Mouse (Mus musculus) intestine, embryonic 15.5 days (tissue): ENCODE measurements around the gene Cd6. TPM values are rescaled to one million over a fixed set of nuclear protein-coding genes. Genes with fewer than 3 reads are reported as not detected.

Source experiments
- ATAC-seq: fragments of 200-750 bp; cut with Nextera tagmentation; 2 replicates; pipeline ENCODE4 v1.8.0; 2017; ENCODE audit warnings: moderate TSS enrichment, moderate library complexity
- H3K27ac ChIP-seq: fragments of 300-500 bp; sonication (generic); 2 replicates; pipeline ENCODE4 v1.5.1; 2015; ENCODE audit warnings: mild to moderate bottlenecking, inconsistent platforms
- H3K27me3 ChIP-seq: fragments of 300-500 bp; sonication (generic); replicated peaks from 2 replicates; pipeline ENCODE4 v1.6.1; 2015; ENCODE audit warnings: inconsistent platforms
- H3K36me3 ChIP-seq: fragments of 300-500 bp; sonication (generic); 2 replicates; pipeline ENCODE4 v1.6.1; 2015; ENCODE audit warnings: inconsistent platforms
- H3K4me1 ChIP-seq: fragments of 300-500 bp; sonication (generic); replicated peaks from 2 replicates; pipeline ENCODE4 v1.6.1; 2015; ENCODE audit warnings: inconsistent platforms
- H3K4me2 ChIP-seq: fragments of 300-500 bp; sonication (generic); replicated peaks from 2 replicates; pipeline ENCODE4 v1.6.1; 2015; ENCODE audit warnings: mild to moderate bottlenecking, inconsistent platforms
- H3K4me3 ChIP-seq: fragments of 300-500 bp; sonication (generic); replicated peaks from 2 replicates; pipeline ENCODE4 v1.5.1; 2015; ENCODE audit warnings: inconsistent platforms
- H3K9ac ChIP-seq: fragments of 300-500 bp; sonication (generic); 2 replicates; pipeline ENCODE4 v1.6.1; 2015; ENCODE audit warnings: inconsistent platforms
- H3K9me3 ChIP-seq: fragments of 300-500 bp; sonication (generic); 2 replicates; pipeline ENCODE4 v1.6.1; 2016; ENCODE audit warnings: inconsistent platforms
- WGBS: fragments of 180-500 bp; shearing (Covaris S2); methylation state at CpG from one replicate; pipeline ENCODE4 v1.1.7; 2015; 5-methylcytosine and 5-hydroxymethylcytosine counted together
- polyA plus RNA-seq: library from polyadenylated mRNA; unstranded; fragments of >200 nt; fragmentation: Nextera tagmentation; extraction: Ambion mirVana; gene quantifications from 2 replicates; pipeline ENCODE4 v1.2.1, GENCODE M21; 2015

Gene Cd6
- polyA plus RNA-seq = 0.19 and 0.57 TPM in 2 replicates

DNA sequence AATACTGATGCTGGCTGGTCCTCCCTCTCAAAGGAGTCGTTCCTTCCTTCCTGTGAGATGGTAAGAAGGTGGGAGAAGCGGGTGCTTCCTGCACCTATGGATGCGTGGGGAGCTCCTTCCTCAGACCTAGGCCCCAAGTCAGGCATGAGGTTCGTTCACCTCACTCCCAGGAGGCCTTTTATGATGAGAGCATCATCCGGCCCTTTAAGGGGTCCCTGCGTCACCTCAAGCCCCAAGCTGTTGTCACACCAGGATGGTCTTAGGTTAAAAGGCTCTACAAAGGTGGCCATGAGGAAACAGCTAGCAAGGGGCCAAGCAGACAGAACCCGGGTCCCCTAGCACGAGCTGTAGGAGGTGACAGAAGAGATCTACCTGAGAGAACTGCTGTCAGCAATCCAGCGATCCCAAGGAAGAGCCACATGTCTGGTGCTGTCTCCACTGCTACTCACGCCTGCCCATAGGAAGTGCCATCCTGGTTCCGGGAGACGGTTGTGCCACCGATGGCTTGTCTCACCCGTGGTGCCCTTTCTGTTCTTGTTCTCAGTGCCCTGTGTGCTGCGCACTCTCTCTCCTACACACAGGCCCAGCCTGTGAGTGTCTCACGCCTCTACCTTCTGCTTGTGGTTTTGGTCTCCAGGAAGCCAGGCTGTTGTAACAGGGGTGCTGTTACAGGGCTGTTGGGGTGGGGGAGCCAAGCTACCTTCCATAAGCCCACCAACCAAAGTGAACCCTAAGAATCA is at the start of gene Cd6:
Gene Cd6 (minus strand): TSS at position 623 of the 740 bp plus-strand sequence.
- no peaks in the 10 kb centered on the region for H3K9me3 ChIP-seq
- WGBS = 88% methylated on average over 16 of the region's 16 CpGs
- H3K27me3 ChIP-seq = no peaks in the 10 kb centered on the region; the same call in 1 of the 2 replicates
- ATAC-seq = no peak
- no peak within 1 kb of the TSS for H3K9ac ChIP-seq
- no peak within 1 kb of the TSS for H3K4me2 ChIP-seq
- H3K36me3 ChIP-seq = no peaks in the 10 kb centered on the region
- H3K27ac ChIP-seq = no peak within 1 kb of the TSS
- no peak within 1 kb of the TSS for H3K4me3 ChIP-seq
- H3K4me1 ChIP-seq = no peaks in the 10 kb centered on the region

DNA sequence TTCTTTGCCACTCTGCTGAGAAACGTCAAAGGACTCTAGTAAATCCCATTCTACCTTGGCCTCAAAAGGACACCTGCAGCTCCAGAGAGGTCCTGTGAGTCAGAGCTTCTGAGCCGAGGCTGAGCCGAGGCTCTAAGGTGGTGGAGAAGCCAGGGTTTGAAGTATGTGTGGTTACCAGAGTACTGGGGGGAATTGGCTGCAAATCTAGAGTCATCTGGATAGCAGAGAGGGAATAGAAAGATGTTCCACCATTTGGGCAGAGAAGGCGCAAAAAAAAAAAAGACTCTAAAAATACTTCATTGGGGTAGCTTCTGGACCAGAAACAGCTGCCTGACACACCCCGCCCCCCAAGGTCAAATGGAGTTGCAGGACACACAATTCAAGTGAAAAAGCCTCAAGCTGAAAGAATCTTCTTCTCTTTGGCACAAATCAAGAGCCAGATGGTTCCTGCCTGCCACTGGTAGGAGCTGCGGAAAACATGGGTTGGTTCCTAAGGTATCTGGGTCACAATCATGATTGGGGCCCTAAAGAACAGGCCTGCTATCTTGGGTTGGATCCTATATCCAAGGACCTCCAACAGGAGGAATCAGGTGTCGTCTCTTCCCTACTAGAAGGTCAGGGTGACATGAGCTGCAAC is 48.5 kb upstream of the Cd6 start:
- Histone ChIP-seq H3K9me3 (no peaks in the 10 kb centered on the region), H3K4me3 (no peak overlapping the region), H3K4me2 (no peak overlapping the region), H3K27me3 (no peaks in the 10 kb centered on the region), H3K4me1 (peaks cover 13% of the 10 kb centered on the region), H3K36me3 (peaks cover 4% of the 10 kb centered on the region; the same call in 1 of the 2 replicates), H3K27ac (no peak overlapping the region), H3K9ac (no peak overlapping the region)
- ATAC-seq = no peak
- 88% methylated on average over 7 of the region's 7 CpGs for WGBS

DNA sequence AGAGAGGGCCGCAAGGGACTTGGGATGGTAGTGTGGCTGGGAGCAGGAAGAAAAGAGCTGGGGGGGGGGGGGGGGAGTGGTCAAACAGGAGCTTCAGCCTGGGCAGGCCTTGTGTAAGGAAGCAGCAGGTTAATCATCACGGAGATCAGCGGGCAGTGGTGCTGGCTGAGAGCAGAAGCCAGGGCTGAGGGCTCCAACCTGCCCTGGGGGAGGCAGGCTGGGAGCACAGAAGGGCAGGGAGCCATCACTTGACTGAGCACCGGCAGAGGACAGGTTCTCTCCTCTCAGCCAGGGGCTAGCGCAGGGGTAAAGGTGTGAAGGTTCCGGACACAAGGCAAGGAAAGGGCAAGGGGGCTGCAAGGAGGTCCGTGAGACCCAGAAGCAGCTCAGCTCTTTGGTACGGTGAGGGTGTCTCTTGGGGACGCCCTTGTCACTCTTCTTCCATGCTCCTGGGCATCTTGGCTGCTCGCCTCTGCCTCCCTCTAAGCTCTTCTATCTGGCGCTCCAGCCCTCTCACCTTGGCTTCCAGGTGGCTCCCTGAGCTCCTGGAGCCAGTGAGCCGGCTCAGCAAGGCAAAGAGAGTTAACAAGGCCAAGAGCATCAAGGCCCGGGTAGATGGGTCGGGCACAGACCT is 41.6 kb upstream of the Cd6 start:
- H3K9me3 ChIP-seq = no peaks in the 10 kb centered on the region
- H3K4me1 ChIP-seq = peaks cover 14% of the 10 kb centered on the region
- H3K9ac ChIP-seq = no peak overlapping the region
- no peak overlapping the region for H3K4me3 ChIP-seq
- 72% methylated on average over 14 of the region's 14 CpGs for WGBS
- H3K4me2 ChIP-seq = no peak overlapping the region
- H3K36me3 ChIP-seq = peaks cover 20% of the 10 kb centered on the region; the same call in 1 of the 2 replicates
- no peaks in the 10 kb centered on the region for H3K27me3 ChIP-seq
- no peak overlapping the region for H3K27ac ChIP-seq
- ATAC-seq = no peak

GRCm38 (mm10) chr19:10870676-10871075 is 40.8 kb upstream of the Cd6 start:
- no peak overlapping the region for H3K9ac ChIP-seq
- no peak overlapping the region for H3K27ac ChIP-seq
- 88% methylated on average over 3 of the region's 3 CpGs for WGBS

GRCm38 (mm10) chr19:10869886-10870527 is 40.1 kb upstream of the Cd6 start, which contains the start of gene Tmem132a:
Gene Tmem132a, minus strand, starts transcription at chr19:10869940.
- Histone ChIP-seq H3K9ac (peak within 1 kb of the TSS; percentile 86), H3K9me3 (no peaks in the 10 kb centered on the region), H3K27me3 (no peaks in the 10 kb centered on the region), H3K27ac (peak within 1 kb of the TSS; percentile 76; the same call in 1 of the 2 replicates), H3K4me1 (peaks cover 14% of the 10 kb centered on the region), H3K4me2 (peak within 1 kb of the TSS; percentile 85), H3K4me3 (peak within 1 kb of the TSS; percentile 77), H3K36me3 (peaks cover 26% of the 10 kb centered on the region)
- WGBS = 3% methylated on average over 8 of the region's 8 CpGs
- ATAC-seq = peak; percentile 21

More at GRCm38 (mm10) chr19:10870676-10871075, 40.8 kb upstream of the Cd6 start:
- H3K27me3 ChIP-seq = no peaks in the 10 kb centered on the region
- peaks cover 20% of the 10 kb centered on the region; the same call in 1 of the 2 replicates for H3K36me3 ChIP-seq
- no peak for ATAC-seq
- no peaks in the 10 kb centered on the region for H3K9me3 ChIP-seq
- H3K4me3 ChIP-seq = no peak overlapping the region
- no peak overlapping the region for H3K4me2 ChIP-seq
- H3K4me1 ChIP-seq = peaks cover 14% of the 10 kb centered on the region

DNA sequence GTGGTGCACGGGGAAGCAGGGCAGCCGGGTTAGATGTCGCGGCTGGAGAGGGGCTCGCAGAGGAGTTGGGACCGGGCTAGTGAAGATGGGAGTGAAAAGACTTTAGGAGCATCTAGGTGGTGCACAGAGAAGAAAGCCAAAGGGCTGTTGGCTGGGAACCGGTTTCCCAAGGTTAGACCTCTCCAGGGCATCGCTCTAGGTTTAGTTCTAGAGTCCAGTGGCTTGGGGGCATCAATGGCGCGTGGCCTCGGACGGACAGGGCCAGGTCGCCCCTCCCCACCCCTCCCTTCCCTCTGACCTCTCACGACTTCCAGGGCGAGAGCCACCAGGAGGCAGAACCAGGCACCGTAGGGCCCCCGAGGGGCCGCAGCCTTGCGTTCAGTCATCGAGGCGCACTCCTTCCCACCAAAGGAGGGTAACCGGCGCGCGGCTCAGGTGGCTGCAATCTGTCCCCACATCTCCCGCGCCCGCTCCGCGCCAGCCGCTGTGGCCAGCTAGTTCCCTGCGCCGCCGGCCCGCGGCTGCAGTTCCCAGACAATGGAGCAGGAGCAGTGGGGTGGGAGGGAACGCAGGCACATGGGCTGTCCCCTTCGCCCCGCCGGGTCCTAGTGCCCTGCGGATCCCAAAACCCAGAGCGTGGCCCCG is 39.5 kb upstream of the Cd6 start:
- peak overlapping the region; percentile 77 for H3K4me3 ChIP-seq
- peak overlapping the region; percentile 86 for H3K9ac ChIP-seq
- ATAC-seq = peak; percentile 95
- WGBS = under 1% methylated on average over 43 of the region's 43 CpGs
- H3K4me2 ChIP-seq = peak overlapping the region; percentile 85
- peaks cover 14% of the 10 kb centered on the region for H3K4me1 ChIP-seq
- H3K27me3 ChIP-seq = no peaks in the 10 kb centered on the region
- H3K36me3 ChIP-seq = peaks cover 31% of the 10 kb centered on the region
- peak overlapping the region; percentile 76; the same call in 1 of the 2 replicates for H3K27ac ChIP-seq
- no peaks in the 10 kb centered on the region for H3K9me3 ChIP-seq

DNA sequence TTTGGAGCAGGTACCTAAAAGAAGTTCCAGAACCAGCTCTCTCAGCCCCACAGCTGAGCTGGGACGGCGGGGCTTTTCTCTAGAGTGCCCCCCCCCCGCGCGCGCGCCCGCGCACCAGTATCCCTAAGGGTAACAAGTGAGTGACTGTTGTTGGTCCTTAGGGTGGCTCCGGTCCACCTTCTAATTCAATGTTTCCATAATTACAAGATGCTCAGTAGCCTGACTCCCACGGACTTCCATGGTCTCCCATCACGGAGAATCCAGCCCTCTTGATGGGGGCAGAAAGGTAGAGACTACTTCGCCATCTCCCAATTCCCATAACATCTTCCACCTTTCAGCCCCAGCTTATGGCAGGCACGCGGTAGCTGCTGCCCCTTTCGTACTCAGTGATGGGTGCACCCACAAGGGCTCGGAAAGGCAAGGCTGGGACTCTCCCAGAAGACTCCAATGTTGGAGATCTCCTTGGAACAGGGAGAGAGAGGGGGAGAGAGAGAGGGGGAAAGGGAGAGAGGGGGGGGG is 38.8 kb upstream of the Cd6 start:
- ATAC-seq = peak; percentile 40
- H3K36me3 ChIP-seq = peaks cover 30% of the 10 kb centered on the region
- H3K9me3 ChIP-seq = no peaks in the 10 kb centered on the region
- H3K4me2 ChIP-seq = peak overlapping the region; percentile 85
- H3K9ac ChIP-seq = peak overlapping the region; percentile 86
- peaks cover 14% of the 10 kb centered on the region for H3K4me1 ChIP-seq
- under 1% methylated on average over 17 of the region's 17 CpGs for WGBS
- H3K4me3 ChIP-seq = peak overlapping the region; percentile 77
- H3K27ac ChIP-seq = 0 out of 2 replicates have a peak overlapping the region, but pooled peaks have one; percentile 22
- no peaks in the 10 kb centered on the region for H3K27me3 ChIP-seq

DNA sequence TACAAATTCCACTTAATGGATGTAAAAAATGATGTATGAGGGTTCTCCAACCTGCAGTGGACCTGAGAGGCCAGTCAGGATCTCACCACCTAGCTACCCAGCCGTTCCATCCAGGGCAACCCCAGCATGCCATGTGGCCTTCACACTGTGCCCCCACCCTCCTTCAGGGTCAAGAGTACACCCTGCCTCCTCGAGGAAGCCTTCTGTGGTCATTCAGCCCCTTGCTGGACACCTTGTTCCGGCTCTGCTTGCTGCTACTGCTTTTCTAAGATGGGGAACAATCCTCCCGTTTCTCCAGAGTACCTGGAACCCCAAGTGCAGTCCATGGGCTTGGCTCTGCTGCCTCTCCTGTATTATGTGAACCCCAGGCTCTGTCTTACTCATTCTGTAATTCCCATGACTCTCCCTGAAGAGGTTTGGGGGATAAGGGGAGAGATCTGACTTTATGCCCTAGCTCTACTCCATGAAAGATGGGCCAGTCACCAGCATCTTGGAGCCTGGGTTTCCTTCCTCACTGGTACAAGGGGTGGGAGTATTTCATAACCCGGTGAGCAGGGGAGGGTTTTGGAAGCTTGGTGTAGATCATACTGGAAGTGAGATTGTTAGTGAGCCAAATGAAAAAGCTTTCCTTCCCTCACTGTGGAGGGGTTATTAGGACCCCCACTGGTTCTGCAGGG is 38.2 kb upstream of the Cd6 start:
- H3K27ac ChIP-seq = no peak overlapping the region
- ATAC-seq = 0 out of 2 replicates have a peak, but pooled peaks have one; percentile 1
- WGBS = 24% methylated on average over 5 of the region's 5 CpGs
- peaks cover 24% of the 10 kb centered on the region for H3K36me3 ChIP-seq
- H3K9ac ChIP-seq = peak overlapping the region; percentile 86
- peaks cover 14% of the 10 kb centered on the region for H3K4me1 ChIP-seq
- peak overlapping the region; percentile 85 for H3K4me2 ChIP-seq
- no peaks in the 10 kb centered on the region for H3K27me3 ChIP-seq
- H3K4me3 ChIP-seq = peak overlapping the region; percentile 77
- no peaks in the 10 kb centered on the region for H3K9me3 ChIP-seq

DNA sequence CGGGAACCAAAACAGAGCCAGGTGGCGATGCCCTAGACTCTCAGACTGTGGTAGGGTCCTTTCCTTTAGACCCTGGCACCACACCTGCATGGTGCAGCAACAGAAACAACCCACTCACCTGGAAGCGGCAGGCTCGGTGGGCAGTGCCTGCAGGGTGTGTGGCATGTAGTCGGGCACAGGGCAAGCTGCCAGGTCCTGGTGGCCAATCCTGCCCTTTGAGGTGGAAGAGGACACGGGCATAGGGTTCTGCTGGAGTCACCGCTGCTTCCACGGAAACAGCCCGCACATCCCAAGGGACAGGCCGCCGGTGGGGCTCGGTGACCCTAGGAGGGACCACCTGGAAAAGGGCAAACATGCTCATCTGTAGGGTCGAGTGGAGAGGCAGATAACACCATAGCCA is 36.5 kb upstream of the Cd6 start:
- no peak for ATAC-seq

DNA sequence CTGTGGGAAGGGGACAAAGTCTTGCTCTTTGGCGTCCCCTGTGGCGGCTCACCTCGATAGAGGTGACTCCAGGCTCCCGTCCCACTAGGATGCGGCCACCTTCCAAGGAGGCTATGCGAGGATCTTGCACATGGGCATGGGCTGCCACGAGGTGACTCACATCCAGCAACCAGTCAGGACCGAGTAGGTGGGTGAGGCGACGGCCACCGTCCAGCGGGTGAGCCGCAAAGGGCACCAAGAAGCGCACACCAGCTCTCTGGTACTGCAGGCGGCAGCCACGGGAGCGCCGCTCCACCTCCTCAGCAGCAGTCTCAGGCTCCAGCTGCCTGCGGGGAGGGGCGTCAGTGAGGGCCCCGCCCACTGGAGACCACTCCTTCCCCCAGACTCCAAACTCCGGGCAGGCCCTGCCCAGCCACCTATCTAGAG is 30.2 kb upstream of the Cd6 start:
- Histone ChIP-seq H3K9me3 (no peaks in the 10 kb centered on the region), H3K36me3 (peaks cover 38% of the 10 kb centered on the region), H3K27ac (no peak overlapping the region), H3K4me3 (no peak overlapping the region), H3K9ac (no peak overlapping the region), H3K4me1 (no peaks in the 10 kb centered on the region), H3K4me2 (no peak overlapping the region), H3K27me3 (no peaks in the 10 kb centered on the region)
- WGBS = 48% methylated on average over 22 of the region's 22 CpGs
- 0 out of 2 replicates have a peak, but pooled peaks have one; percentile 30 for ATAC-seq

More for the DNA sequence above, 36.5 kb upstream of the Cd6 start:
- Histone ChIP-seq H3K4me3 (no peak overlapping the region), H3K9ac (no peak overlapping the region), H3K4me1 (peaks cover 14% of the 10 kb centered on the region), H3K4me2 (no peak overlapping the region), H3K27ac (no peak overlapping the region), H3K36me3 (peaks cover 27% of the 10 kb centered on the region), H3K27me3 (no peaks in the 10 kb centered on the region), H3K9me3 (no peaks in the 10 kb centered on the region)
- 95% methylated on average over 13 of the region's 13 CpGs for WGBS

GRCm38 (mm10) chr19:10856520-10856919 is 26.7 kb upstream of the Cd6 start:
- peaks cover 23% of the 10 kb centered on the region for H3K36me3 ChIP-seq
- ATAC-seq = no peak

More at GRCm38 (mm10) chr19:10856520-10856919, 26.7 kb upstream of the Cd6 start:
- H3K9ac ChIP-seq = no peak overlapping the region
- 51% methylated on average over 2 of the region's 2 CpGs for WGBS
- H3K27me3 ChIP-seq = no peaks in the 10 kb centered on the region
- no peak overlapping the region for H3K4me2 ChIP-seq
- no peak overlapping the region for H3K4me3 ChIP-seq
- H3K9me3 ChIP-seq = no peaks in the 10 kb centered on the region
- H3K4me1 ChIP-seq = no peaks in the 10 kb centered on the region
- no peak overlapping the region for H3K27ac ChIP-seq
